ENCODE assay signal across 12 mouse cellular contexts in the genomic region with DNA sequence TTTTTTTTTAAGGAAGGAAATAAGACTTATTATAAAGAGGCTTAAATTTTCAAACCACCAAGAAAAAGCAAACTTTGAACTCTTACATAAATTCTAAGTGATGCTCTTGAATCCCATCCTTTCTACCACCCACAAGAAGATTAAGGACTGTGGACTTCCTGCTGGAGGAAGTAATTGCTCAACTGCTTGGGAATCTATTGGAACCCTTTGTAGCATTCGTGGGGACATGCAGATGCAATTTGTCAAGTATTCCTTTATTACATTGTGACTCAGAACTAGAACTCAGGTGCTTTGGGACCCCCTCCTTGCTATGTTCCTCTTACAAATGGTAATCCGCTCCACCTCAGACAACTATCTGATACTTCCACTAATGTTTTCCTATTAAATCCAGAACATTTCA. TPM values are rescaled to one million over a fixed set of nuclear protein-coding genes. Genes with fewer than 3 reads are reported as not detected.
DNase-seq lines count a peak whose midpoint lies in the region; ATAC-seq and TF ChIP-seq lines count a peak whose summit lies in the region.
"Had no signal": no experiment of that assay in that cellular context is flagged by ENCODE, and none has a peak within 500 bp of the region (broad histone marks: within the 10 kb centered on the region; RNA-seq: fewer than 3 reads in every experiment).

No protein-coding gene starts in this region.

- H3K36me3 ChIP-seq in heart, embryonic 14.5 days (ENCODE audit: control insufficient read depth, insufficient read depth, low read length) = no peaks in the 10 kb centered on the region
- no peaks in the 10 kb centered on the region for H3K36me3 ChIP-seq in MEL (ENCODE audit: control insufficient read depth in 1 of 2, insufficient read depth in 2 of 2, low read length in 2 of 2)
- H3K36me3 ChIP-seq in forebrain, embryonic 16.5 days (ENCODE audit: control insufficient read depth, insufficient read depth) = no peaks in the 10 kb centered on the region
- H3K36me3 ChIP-seq in limb, embryonic 13.5 days = no peaks in the 10 kb centered on the region

- H3K27ac ChIP-seq in heart, embryonic 14.5 days (replicated peaks in 1 of 2; ENCODE audit: control insufficient read depth in 1 of 2, insufficient read depth in 1 of 2, low read depth in 2 of 2, low read length in 2 of 2) = no peak overlapping the region
- H3K27ac ChIP-seq in MEL (ENCODE audit: control insufficient read depth, low read depth, low read length) = no peak overlapping the region
- H3K27ac ChIP-seq in forebrain, embryonic 16.5 days (ENCODE audit: low read length) = no peak overlapping the region
- no peak overlapping the region; the same call in 1 of the 2 replicates for H3K27ac ChIP-seq in limb, embryonic 13.5 days

- H3K4me3 ChIP-seq in heart, embryonic 14.5 days (ENCODE audit: control insufficient read depth in 1 of 2, insufficient read depth in 1 of 2, low read depth in 1 of 2, low read length in 2 of 2) = peak overlapping the region in 1 of 2 experiments; percentile 77; a peak in 2 of 4 replicates
- no peak overlapping the region for H3K4me3 ChIP-seq in MEL (ENCODE audit: control insufficient read depth in 1 of 2, insufficient read depth in 1 of 2, low read depth in 2 of 2, low read length in 2 of 2)
- no peak overlapping the region for H3K4me3 ChIP-seq in forebrain, embryonic 16.5 days (replicated peaks; ENCODE audit: low read length)
- peak overlapping the region; percentile 80 for H3K4me3 ChIP-seq in limb, embryonic 13.5 days

- H3K79me2 ChIP-seq in MEL (ENCODE audit: control insufficient read depth, insufficient read depth, low read length, poor library complexity) = no peaks in the 10 kb centered on the region

- peaks cover 3 to 30% of the 10 kb centered on the region in 2 experiments for H3K4me1 ChIP-seq in heart, embryonic 14.5 days (ENCODE audit: control insufficient read depth in 2 of 2, insufficient read depth in 2 of 2, low read length in 2 of 2)
- no peaks in the 10 kb centered on the region for H3K4me1 ChIP-seq in MEL (ENCODE audit: control insufficient read depth in 1 of 2, insufficient read depth in 2 of 2, low read length in 2 of 2)
- peaks cover 23% of the 10 kb centered on the region for H3K4me1 ChIP-seq in forebrain, embryonic 16.5 days (replicated peaks; ENCODE audit: control insufficient read depth, insufficient read depth, low read length)
- peaks cover 30% of the 10 kb centered on the region for H3K4me1 ChIP-seq in limb, embryonic 13.5 days

- WGBS in heart, embryonic 14.5 days = 52% methylated on average over 2 of the region's 2 CpGs
- WGBS in forebrain, embryonic 16.5 days = 44% methylated on average over 2 of the region's 2 CpGs
- 43% methylated on average over 2 of the region's 2 CpGs for WGBS in limb, embryonic 13.5 days

- no peak for TF ChIP-seq EP300 in MEL (IDR thresholded peaks at IDR 0.05; ENCODE audit: low read depth in 1 of 2, low read length in 2 of 2)

- ATAC-seq in heart, embryonic 14.5 days (ENCODE audit: insufficient number of reproducible peaks, insufficient read depth, low FRiP score, low read depth) = no peak
- ATAC-seq in forebrain, embryonic 16.5 days = no peak
- no peak for ATAC-seq in limb, embryonic 13.5 days (ENCODE audit: low FRiP score, low read depth)
- ATAC-seq: activated CD4-positive, CD25-positive, alpha-beta regulatory T cell, adult 4 months; intestine, embryonic 16.5 days had no signal

- H3K9me3 ChIP-seq in heart, embryonic 14.5 days (ENCODE audit: control insufficient read depth, low read length) = no peaks in the 10 kb centered on the region
- no peaks in the 10 kb centered on the region for H3K9me3 ChIP-seq in MEL (replicated peaks; ENCODE audit: insufficient read depth, low read length)
- H3K9me3 ChIP-seq in forebrain, embryonic 16.5 days (ENCODE audit: control insufficient read depth, low read length) = no peaks in the 10 kb centered on the region
- H3K9me3 ChIP-seq in limb, embryonic 13.5 days = no peaks in the 10 kb centered on the region

- no peaks in the 10 kb centered on the region for H3K27me3 ChIP-seq in heart, embryonic 14.5 days (ENCODE audit: control insufficient read depth, insufficient read depth, low read length)
- no peaks in the 10 kb centered on the region for H3K27me3 ChIP-seq in MEL (ENCODE audit: control insufficient read depth in 1 of 2, insufficient read depth in 2 of 2, low read length in 2 of 2)
- no peaks in the 10 kb centered on the region for H3K27me3 ChIP-seq in forebrain, embryonic 16.5 days (replicated peaks; ENCODE audit: control insufficient read depth, insufficient read depth, low read length)
- no peaks in the 10 kb centered on the region for H3K27me3 ChIP-seq in limb, embryonic 13.5 days

- H3K9ac ChIP-seq in heart, embryonic 14.5 days (ENCODE audit: low read length) = no peak overlapping the region; the same call in 1 of the 2 replicates
- no peak overlapping the region for H3K9ac ChIP-seq in MEL (ENCODE audit: control insufficient read depth, low read depth, low read length, poor library complexity, severe bottlenecking)
- H3K9ac ChIP-seq in forebrain, embryonic 16.5 days (replicated peaks; ENCODE audit: low read depth, low read length) = no peak overlapping the region
- peak overlapping the region; percentile 48; the same call in 1 of the 2 replicates for H3K9ac ChIP-seq in limb, embryonic 13.5 days

- H3K4me2 ChIP-seq in heart, embryonic 14.5 days (ENCODE audit: low read length) = peak overlapping the region; percentile 91
- peak overlapping the region; percentile 96 for H3K4me2 ChIP-seq in forebrain, embryonic 16.5 days (ENCODE audit: low read length)
- H3K4me2 ChIP-seq in limb, embryonic 13.5 days (replicated peaks) = peak overlapping the region; percentile 85

- TF ChIP-seq CTCF in MEL (IDR thresholded peaks at IDR 0.05 in 2 of 3, conservative IDR thresholded peaks at IDR 0.05 in 1 of 3; ENCODE audit: control insufficient read depth in 1 of 3, insufficient read depth in 1 of 3, low read depth in 2 of 3, low read length in 3 of 3, poor library complexity in 1 of 3, severe bottlenecking in 1 of 3) = no peak

- TF ChIP-seq POLR2A in MEL (IDR thresholded peaks at IDR 0.05; ENCODE audit: control insufficient read depth in 1 of 2, insufficient read depth in 1 of 2, low read depth in 1 of 2, low read length in 2 of 2, poor library complexity in 1 of 2) = no peak

- no peak for DNase-seq in heart, adult 9 months (ENCODE audit: low spot score in 2 of 2)
- peak; percentile 9 for DNase-seq in MEL (ENCODE audit: low read depth, low spot score)
- no peak for DNase-seq in frontal cortex, postnatal 25 days (ENCODE audit: low spot score in 2 of 2)
- no peak for DNase-seq in spleen, postnatal 4 days (ENCODE audit: low spot score in 2 of 2)
- no peak for DNase-seq in layer of hippocampus, postnatal 36 days
- DNase-seq: right cerebral cortex, postnatal 14 days; thymus, postnatal 36 days had no signal

- TF ChIP-seq RAD21 in MEL (IDR thresholded peaks at IDR 0.05; ENCODE audit: low read depth, low read length) = no peak

TF ChIP-seq in MEL, 35 proteins besides CTCF, POLR2A, EP300 and RAD21:
- TF ChIP-seq USF2 (IDR thresholded peaks at IDR 0.05; ENCODE audit: borderline replicate concordance in 1 of 2, insufficient read depth in 1 of 2, low read depth in 1 of 2, low read length in 2 of 2) = no peak
- TF ChIP-seq ZMIZ1 (IDR thresholded peaks at IDR 0.05; ENCODE audit: low read depth, low read length) = no peak
- no peak for TF ChIP-seq POLR2AphosphoS5 (IDR thresholded peaks at IDR 0.05; ENCODE audit: borderline replicate concordance, low read depth, low read length)
- no peak for TF ChIP-seq USF1 (IDR thresholded peaks at IDR 0.05; ENCODE audit: low read depth, low read length)
- TF ChIP-seq UBTF (IDR thresholded peaks at IDR 0.05; ENCODE audit: borderline replicate concordance, insufficient read depth, low read depth, low read length) = no peak
- no peak for TF ChIP-seq SIN3A (IDR thresholded peaks at IDR 0.05; ENCODE audit: low read length)
- no peak for TF ChIP-seq ELF1 (IDR thresholded peaks at IDR 0.05; ENCODE audit: low read depth, low read length)
- no peak for TF ChIP-seq CHD2 (IDR thresholded peaks at IDR 0.05; ENCODE audit: low read length)
- TF ChIP-seq ZNF384 (IDR thresholded peaks at IDR 0.05; ENCODE audit: low read depth, low read length) = no peak
- TF ChIP-seq BHLHE40 (IDR thresholded peaks at IDR 0.05; ENCODE audit: borderline replicate concordance, low read depth, low read length) = no peak
- no peak for TF ChIP-seq GABPA (IDR thresholded peaks at IDR 0.05; ENCODE audit: low read depth, low read length)
- no peak for TF ChIP-seq JUND (IDR thresholded peaks at IDR 0.05; ENCODE audit: low read depth, low read length)
- TF ChIP-seq POLR2AphosphoS2 (IDR thresholded peaks at IDR 0.05; ENCODE audit: low read length) = no peak
- TF ChIP-seq NRF1 (IDR thresholded peaks at IDR 0.05; ENCODE audit: insufficient read depth, low read depth, low read length, poor library complexity, severe bottlenecking) = no peak
- TF ChIP-seq ZC3H11A (IDR thresholded peaks at IDR 0.05; ENCODE audit: low read depth, low read length) = no peak
TF ChIP-seq in MEL: peak in this region for 0.

RNA-seq across cellular contexts. Expression of gene Vcan, which starts 4.0 kb away (rescaled TPM):
- 71.8 and 73.0 TPM in 2 replicates for polyA plus RNA-seq in heart, embryonic 14.5 days (2014; fragmentation: Nextera tagmentation; extraction: Ambion mirVana)
- total RNA-seq in MEL (2012; rRNA removed) = 0.13 TPM in 1 of 2 replicates, not detected in the other
- under 1 TPM in 1 of 2 experiments, not detected in 1; 0.10 TPM for polyA plus RNA-seq in MEL (2012; ENCODE audit: insufficient read depth in 1 of 2, insufficient read length in 2 of 2, low read depth in 1 of 2, low replicate concordance in 2 of 2, missing spikeins in 1 of 2)
- 52.6 and 54.8 TPM in 2 replicates for polyA plus RNA-seq in forebrain, embryonic 16.5 days (2015; fragmentation: Nextera tagmentation; extraction: Ambion mirVana)
- polyA plus RNA-seq in limb, embryonic 13.5 days (2015; fragmentation: Nextera tagmentation; extraction: Ambion mirVana) = 141 and 144 TPM in 2 replicates
- total RNA-seq in layer of hippocampus, postnatal 36 days (2021) = 10 to 100 TPM; 13.7 to 20.0 TPM

Comparison
In these comparisons a context has a peak if more than half of its experiments do, and no peak if none do; other contexts are left out.
1. RNA of gene Vcan, which starts 4.0 kb away (polyA plus RNA-seq): 141 to 144 TPM in limb, embryonic 13.5 days, 71.8 to 73.0 TPM in heart, embryonic 14.5 days and 52.6 to 54.8 TPM in forebrain, embryonic 16.5 days; 0.10 TPM in MEL; every median in the first group is over 10 times any median in the second.
2. Peak in every context shown above with its lines, with median percentiles within 50 percentile points of each other: H3K4me2 ChIP-seq.